Mouse (Mus musculus) testis, adult 2 months (tissue): ENCODE measurements around the gene Prdx2. TPM values are rescaled to one million over a fixed set of nuclear protein-coding genes. Genes with fewer than 3 reads are reported as not detected.
A peak's percentile ranks its signal among the peaks of the same experiment; 100 is the strongest.

ENCODE experiments used
- H3K27ac ChIP-seq: fragments of 200-500 bp; 2 replicates; pipeline ENCODE4 v1.5.1; 2012; ENCODE audit warnings: low read depth, low read length; ENCODE audit not compliant: control insufficient read depth, insufficient read depth
- H3K27me3 ChIP-seq: fragments of 200-500 bp; 2 replicates; pipeline ENCODE4 v1.6.1; 2012; ENCODE audit warnings: mild to moderate bottlenecking, low read length, moderate library complexity; ENCODE audit not compliant: control insufficient read depth, insufficient read depth
- H3K36me3 ChIP-seq: fragments of 200-500 bp; 2 replicates; pipeline ENCODE4 v1.6.1; 2012; ENCODE audit warnings: mild to moderate bottlenecking, low read length; ENCODE audit not compliant: control insufficient read depth, insufficient read depth
- H3K4me1 ChIP-seq: fragments of 200-500 bp; 2 replicates; pipeline ENCODE4 v1.6.1; 2012; ENCODE audit warnings: low read length; ENCODE audit not compliant: control insufficient read depth, insufficient read depth
- H3K4me3 ChIP-seq: fragments of 200-500 bp; 2 replicates; pipeline ENCODE4 v1.5.1; 2012; ENCODE audit warnings: low read depth, mild to moderate bottlenecking, low read length, moderate library complexity, mixed read lengths; ENCODE audit not compliant: control insufficient read depth
- CTCF ChIP-seq: fragments of 200-500 bp; IDR thresholded peaks from 2 replicates; pipeline ENCODE4 v1.5.1; 2012; ENCODE audit warnings: low read depth, mild to moderate bottlenecking, inconsistent platforms, low read length, moderate library complexity; ENCODE audit not compliant: control insufficient read depth, insufficient read depth, insufficient replicate concordance
- POLR2A ChIP-seq: fragments of 200-500 bp; IDR thresholded peaks from 2 replicates; pipeline ENCODE4 v1.6.1; 2012; ENCODE audit warnings: low read depth, mild to moderate bottlenecking, inconsistent platforms, low read length, moderate library complexity; ENCODE audit not compliant: control insufficient read depth
- polyA plus RNA-seq: library from polyadenylated mRNA; depleted of rRNA; stranded (reverse); fragments of >200 nt; gene quantifications from 2 replicates; pipeline ENCODE4 v1.2.3, GENCODE M21; 2012

Gene Prdx2
- polyA plus RNA-seq, 1 experiment = 68.5 TPM

DNA sequence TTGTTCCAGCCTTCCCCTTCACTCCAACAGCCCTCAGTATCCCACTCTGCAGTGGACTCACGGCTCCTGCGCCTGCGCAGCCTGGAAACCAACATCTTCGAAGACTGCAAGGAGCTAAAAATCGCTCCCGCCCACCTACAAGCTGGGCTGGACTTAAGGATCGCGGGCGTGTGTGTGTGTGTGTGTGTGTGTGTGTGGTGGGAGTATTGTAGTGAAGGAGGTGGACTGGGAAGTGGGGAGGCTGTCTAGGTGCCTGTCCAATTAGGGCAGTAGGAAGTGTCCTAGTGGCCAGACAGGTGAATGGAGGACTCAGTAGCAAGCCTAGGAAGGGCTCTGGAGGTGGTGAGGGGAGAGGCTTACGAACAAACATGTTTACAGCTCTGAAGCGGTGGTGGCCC is 24.2 kb upstream of the Prdx2 start:
- Histone ChIP-seq H3K27ac (no peak overlapping the region), H3K4me1 (peaks cover 24% of the 10 kb centered on the region), H3K4me3 (peak overlapping the region; percentile 28), H3K27me3 (peaks cover 2% of the 10 kb centered on the region; the same call in 1 of the 2 replicates), H3K36me3 (no peaks in the 10 kb centered on the region)
- TF ChIP-seq POLR2A (no peak), CTCF (no peak)

DNA sequence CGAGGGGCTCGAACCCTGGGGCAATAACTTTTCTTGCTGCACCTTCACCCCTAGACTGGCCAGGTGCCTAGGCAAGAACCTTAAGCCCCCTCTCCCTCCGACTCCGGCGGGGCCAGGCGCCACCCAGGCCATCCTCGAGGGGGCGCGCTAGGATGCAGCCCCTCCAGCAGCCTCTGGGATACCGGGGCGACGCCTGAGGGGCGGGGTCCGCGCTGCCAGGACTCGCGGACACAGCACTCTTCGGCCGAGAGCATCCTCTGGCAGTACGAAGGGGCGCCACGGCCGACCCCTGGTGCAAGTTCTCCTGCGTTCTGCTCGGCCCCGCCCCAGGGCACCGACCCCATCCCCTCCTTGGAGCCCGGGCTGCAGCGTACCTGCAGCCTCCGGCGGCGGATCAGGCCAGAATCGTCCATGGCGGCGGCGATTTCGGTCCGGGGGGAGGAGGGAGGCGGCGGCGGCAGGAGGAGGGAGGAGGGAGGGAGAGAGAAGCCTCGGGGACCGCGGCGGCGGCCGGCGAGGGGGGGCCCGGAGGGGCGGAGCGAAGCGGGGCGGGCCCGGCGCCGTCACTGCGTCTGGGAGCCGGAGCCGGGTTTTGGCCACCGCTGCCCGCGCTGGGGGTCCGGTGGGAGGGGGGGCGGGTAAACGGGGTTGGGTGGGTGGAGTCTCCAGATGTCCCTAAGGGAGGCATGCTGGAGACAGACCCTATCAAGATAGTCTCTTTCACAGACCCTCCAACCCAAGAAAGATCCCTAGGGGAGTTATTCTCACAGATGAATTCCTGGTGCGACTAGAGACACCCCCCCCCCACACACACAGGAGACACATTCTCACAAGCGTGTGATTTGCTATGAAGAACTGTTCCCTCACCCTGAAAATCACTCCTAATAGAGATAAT is 23.5 kb upstream of the Prdx2 start:
- Histone ChIP-seq H3K4me3 (peak overlapping the region; percentile 15), H3K27ac (no peak overlapping the region), H3K36me3 (no peaks in the 10 kb centered on the region), H3K4me1 (peaks cover 24% of the 10 kb centered on the region), H3K27me3 (peaks cover 2% of the 10 kb centered on the region; the same call in 1 of the 2 replicates)
- TF ChIP-seq POLR2A (no peak), CTCF (peak; percentile 26; the same call in 1 of the 2 replicates)

DNA sequence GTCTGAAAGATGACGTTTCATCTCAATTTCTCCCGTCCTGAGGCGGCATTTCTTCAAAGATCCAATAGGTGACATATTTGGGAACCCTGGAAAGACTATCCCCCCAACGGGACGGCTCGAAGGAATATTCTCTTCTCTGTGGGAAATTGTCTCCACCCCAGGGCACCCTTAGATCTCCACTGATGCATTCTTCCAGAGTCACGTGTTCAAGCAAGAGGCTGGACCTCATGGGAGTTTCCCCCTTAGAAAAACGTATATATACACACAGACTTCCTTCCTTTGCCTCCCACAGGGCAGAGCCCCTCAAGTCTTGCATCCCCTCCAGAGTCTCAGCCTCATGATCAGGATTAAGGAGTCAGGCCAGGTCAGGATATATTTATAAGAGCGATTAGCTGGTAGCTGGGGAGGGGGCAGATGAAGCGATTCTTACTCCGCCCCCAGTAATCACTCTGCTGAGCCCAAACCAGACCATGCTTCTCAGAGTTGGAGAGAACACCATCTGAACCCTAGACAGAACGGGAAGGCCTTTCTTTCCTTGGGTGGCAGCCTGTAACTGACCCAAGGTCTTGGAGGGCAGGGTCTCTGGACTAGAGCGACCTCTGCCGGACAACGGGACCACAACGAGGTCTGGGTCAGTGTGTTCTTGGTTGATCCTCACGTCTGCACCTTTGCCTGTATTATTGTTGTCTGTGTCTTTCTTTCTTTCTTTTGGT is 22.7 kb upstream of the Prdx2 start, which contains the start of gene Rtbdn:
Rtbdn (plus strand) TSS at position 464 of the 713 bp plus-strand sequence.
- peaks cover 24% of the 10 kb centered on the region for H3K4me1 ChIP-seq
- peak within 1 kb of the TSS; percentile 15 for H3K4me3 ChIP-seq
- TF ChIP-seq CTCF (peak; percentile 50; the same call in 1 of the 2 replicates), POLR2A (no peak)
- H3K27me3 ChIP-seq = peaks cover 2% of the 10 kb centered on the region; the same call in 1 of the 2 replicates
- no peaks in the 10 kb centered on the region for H3K36me3 ChIP-seq
- H3K27ac ChIP-seq = no peak within 1 kb of the TSS

DNA sequence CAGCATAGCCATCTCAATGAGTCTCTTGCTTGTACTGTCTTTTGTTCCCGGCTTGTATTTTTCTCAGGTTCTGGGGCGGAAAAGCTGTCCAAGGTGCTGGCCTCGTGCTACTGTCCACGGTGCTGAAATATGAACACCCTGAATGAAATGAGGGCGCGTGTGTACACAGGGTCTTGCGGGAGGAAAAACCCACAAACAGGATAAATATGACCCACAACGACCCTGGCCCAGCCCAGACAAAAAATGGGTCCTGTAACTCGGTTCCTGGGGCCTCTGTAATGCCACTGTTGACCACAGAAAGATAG is 22.2 kb upstream of the Prdx2 start:
- TF ChIP-seq CTCF (no peak), POLR2A (0 out of 2 replicates have a peak, but pooled peaks have one; percentile 9)
- H3K4me1 ChIP-seq = peaks cover 24% of the 10 kb centered on the region
- H3K36me3 ChIP-seq = no peaks in the 10 kb centered on the region
- H3K27ac ChIP-seq = no peak overlapping the region
- peaks cover 2% of the 10 kb centered on the region; the same call in 1 of the 2 replicates for H3K27me3 ChIP-seq
- H3K4me3 ChIP-seq = no peak overlapping the region

DNA sequence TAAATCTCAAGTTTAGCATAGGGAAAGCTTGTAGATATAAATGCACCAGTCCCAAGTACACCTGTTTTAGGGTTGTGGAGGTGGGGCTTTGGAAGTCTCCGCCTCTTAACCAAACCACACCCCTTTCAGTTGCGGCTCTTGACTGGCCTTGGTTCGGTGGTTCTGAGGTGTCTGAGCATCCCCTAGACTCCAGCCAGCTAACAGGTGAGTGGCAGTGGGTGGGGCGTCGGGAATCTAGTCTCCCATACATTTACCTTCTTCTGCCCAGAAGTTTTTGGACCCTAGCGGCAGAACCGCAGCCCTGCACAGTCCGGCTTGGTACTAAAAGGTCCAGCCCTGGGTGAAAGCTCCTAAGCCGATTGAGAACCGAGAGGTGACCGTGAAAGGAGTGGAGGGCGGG is 19.6 kb upstream of the Prdx2 start:
- no peak for TF ChIP-seq POLR2A
- TF ChIP-seq CTCF = no peak
- Histone ChIP-seq H3K27ac (no peak overlapping the region), H3K4me1 (peaks cover 17% of the 10 kb centered on the region), H3K36me3 (no peaks in the 10 kb centered on the region), H3K4me3 (no peak overlapping the region), H3K27me3 (no peaks in the 10 kb centered on the region; the same call in 1 of the 2 replicates)

DNA sequence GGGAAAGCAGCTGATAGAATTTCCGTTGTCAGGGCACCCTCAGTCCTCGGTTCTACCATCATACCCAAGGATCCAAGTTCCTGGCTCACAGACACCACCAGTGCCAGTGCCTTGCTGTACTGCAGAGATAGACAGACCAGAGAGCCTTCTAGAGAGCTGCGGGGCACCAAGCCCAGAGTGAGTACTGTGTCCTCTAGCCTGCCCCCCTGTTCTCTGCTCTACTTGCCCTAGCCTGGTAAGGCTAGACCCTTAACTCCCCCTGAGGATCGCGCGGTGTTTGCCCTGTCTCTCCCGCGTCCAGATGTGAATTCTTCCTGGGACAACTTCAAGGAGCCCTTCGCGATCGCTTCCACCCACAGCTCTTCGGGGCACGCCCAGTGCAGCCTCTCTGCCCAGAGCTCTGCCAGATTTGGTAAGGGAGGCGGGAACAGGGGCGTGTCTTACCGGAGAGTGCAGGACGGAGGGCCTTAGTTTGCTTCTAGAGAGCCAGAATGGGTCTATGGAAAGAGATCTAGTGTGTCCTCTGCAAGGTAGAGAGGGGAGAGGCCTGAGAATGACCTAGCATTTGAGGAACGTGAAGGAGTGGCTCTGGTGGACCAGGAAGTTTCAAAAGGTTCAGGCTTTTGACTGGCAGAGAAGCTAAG is 16.7 kb upstream of the Prdx2 start:
- TF ChIP-seq POLR2A (no peak), CTCF (no peak)
- Histone ChIP-seq H3K4me3 (no peak overlapping the region), H3K27me3 (no peaks in the 10 kb centered on the region)

More for the DNA sequence above, 16.7 kb upstream of the Prdx2 start:
- H3K36me3 ChIP-seq = no peaks in the 10 kb centered on the region
- peaks cover 6% of the 10 kb centered on the region for H3K4me1 ChIP-seq
- no peak overlapping the region for H3K27ac ChIP-seq
